Mouse (Mus musculus) kidney, adult 18-20 months (tissue): ENCODE measurements around the gene Gtpbp8.

Source experiments
- DNase-seq: peaks from one replicate; pipeline ENCODE4 v3.0.0; 2021

The Gtpbp8 gene

GRCm38 (mm10) chr16:44687719-44688420 is 58.3 kb downstream of the Gtpbp8 start:
- DNase-seq, result no peak

- no peak for DNase-seq
Observed at GRCm38 (mm10) chr16:44686991-44687718, 59.0 kb downstream of the Gtpbp8 start.
